In genomic region chr3:95281216-95282126, GRCm38 (mm10) we compare ENCODE assay signal across 8 mouse cellular contexts. TPM values are rescaled to one million over a fixed set of nuclear protein-coding genes. Genes with fewer than 3 reads are reported as not detected.
DNase-seq lines count a peak whose midpoint lies in the region; ATAC-seq and TF ChIP-seq lines count a peak whose summit lies in the region.

TSS of gene Mindy1 (plus strand) at chr3:95281345.
TSS of gene Prune1 (minus strand) at chr3:95282076.

- peaks cover 33% of the 10 kb centered on the region for H3K4me1 ChIP-seq in forebrain, embryonic 10.5 days
- H3K4me1 ChIP-seq in heart, embryonic 15.5 days (replicated peaks), result peaks cover 32% of the 10 kb centered on the region
- H3K4me1 ChIP-seq in liver, embryonic 14.5 days (replicated peaks; ENCODE audit: control insufficient read depth in 2 of 2, insufficient read depth in 2 of 2, low read length in 1 of 2), result peaks cover 18 to 37% of the 10 kb centered on the region in 2 experiments
- H3K4me1 ChIP-seq in neural tube, embryonic 11.5 days (ENCODE audit: control insufficient read depth, insufficient read depth, low read length), result 0 out of 2 replicates have a peak, but pooled peaks cover 5% of the 10 kb centered on the region
- H3K4me1 ChIP-seq in stomach, postnatal 0 days (replicated peaks; ENCODE audit: control insufficient read depth, insufficient read depth), result peaks cover 6% of the 10 kb centered on the region; the same call in 1 of the 2 replicates

- H3K4me3 ChIP-seq in forebrain, embryonic 10.5 days, result peak within 1 kb of the TSS; percentile 71
- peak within 1 kb of the TSS; percentile 86 for H3K4me3 ChIP-seq in heart, embryonic 15.5 days
- H3K4me3 ChIP-seq in liver, embryonic 14.5 days (ENCODE audit: insufficient read depth in 1 of 2, low read depth in 2 of 2, low read length in 2 of 2), result peak within 1 kb of the TSS; percentile 83 to 88
- peak within 1 kb of the TSS; percentile 65 for H3K4me3 ChIP-seq in neural tube, embryonic 11.5 days (ENCODE audit: low read depth, low read length)
- H3K4me3 ChIP-seq in stomach, postnatal 0 days (ENCODE audit: low read depth, low read length), result peak within 1 kb of the TSS; percentile 73

- TF ChIP-seq EP300 in liver, embryonic 14.5 days (IDR thresholded peaks at IDR 0.05; ENCODE audit: low read depth), result no peak
- peak; percentile 51 for TF ChIP-seq EP300 in stomach, postnatal 0 days (optimal IDR thresholded peaks at IDR 0.05)

- DNase-seq in c-Kit-negative CD71-positive TER-119-positive erythroid progenitor cells, embryonic 14.5 days (ENCODE audit: low read depth, low spot score), result peak; percentile 98
- DNase-seq in forebrain, embryonic 10.5 days (ENCODE audit: extremely low spot score, low spot score), result peak; percentile 97
- peak; percentile 99 for DNase-seq in kidney, postnatal 25 days
- peak; percentile 97 to 98 (median 98) for DNase-seq in liver, embryonic 14.5 days (ENCODE audit: low read depth in 3 of 3, low spot score in 3 of 3)
- DNase-seq in neural tube, embryonic 11.5 days (ENCODE audit: low spot score), result peak; percentile 98
- peak; percentile 98 for DNase-seq in stomach, postnatal 0 days (ENCODE audit: low spot score)

- no peaks in the 10 kb centered on the region for H3K27me3 ChIP-seq in forebrain, embryonic 10.5 days (ENCODE audit: poor library complexity, severe bottlenecking)
- no peaks in the 10 kb centered on the region for H3K27me3 ChIP-seq in heart, embryonic 15.5 days
- no peaks in the 10 kb centered on the region for H3K27me3 ChIP-seq in liver, embryonic 14.5 days (ENCODE audit: control insufficient read depth, insufficient read depth, low read length)
- H3K27me3 ChIP-seq in neural tube, embryonic 11.5 days (ENCODE audit: control insufficient read depth, insufficient read depth, low read length), result no peaks in the 10 kb centered on the region
- H3K27me3 ChIP-seq in stomach, postnatal 0 days (ENCODE audit: control insufficient read depth, insufficient read depth, low read length), result no peaks in the 10 kb centered on the region

- H3K27ac ChIP-seq in forebrain, embryonic 10.5 days, result peak within 1 kb of the TSS; percentile 94
- peak within 1 kb of the TSS; percentile 98 for H3K27ac ChIP-seq in heart, embryonic 15.5 days
- peak within 1 kb of the TSS; percentile 85 for H3K27ac ChIP-seq in liver, embryonic 14.5 days
- peak within 1 kb of the TSS; percentile 91 for H3K27ac ChIP-seq in neural tube, embryonic 11.5 days (ENCODE audit: low read depth, low read length)
- peak within 1 kb of the TSS; percentile 98 for H3K27ac ChIP-seq in stomach, postnatal 0 days (replicated peaks)

- 0 out of 2 replicates have a peak, but pooled peaks cover 3% of the 10 kb centered on the region for H3K36me3 ChIP-seq in forebrain, embryonic 10.5 days (replicated peaks)
- H3K36me3 ChIP-seq in heart, embryonic 15.5 days, result no peaks in the 10 kb centered on the region
- no peaks in the 10 kb centered on the region; the same call in 1 of the 2 replicates for H3K36me3 ChIP-seq in liver, embryonic 14.5 days (replicated peaks; ENCODE audit: control insufficient read depth, insufficient read depth, low read depth)
- no peaks in the 10 kb centered on the region for H3K36me3 ChIP-seq in neural tube, embryonic 11.5 days (ENCODE audit: control insufficient read depth, insufficient read depth, low read length)
- no peaks in the 10 kb centered on the region for H3K36me3 ChIP-seq in stomach, postnatal 0 days (ENCODE audit: control insufficient read depth, insufficient read depth, low read length)

- peak within 1 kb of the TSS; percentile 87 for H3K4me2 ChIP-seq in heart, embryonic 15.5 days
- H3K4me2 ChIP-seq in liver, embryonic 14.5 days (ENCODE audit: low read depth), result peak within 1 kb of the TSS; percentile 87
- peak within 1 kb of the TSS; percentile 74 for H3K4me2 ChIP-seq in neural tube, embryonic 11.5 days (ENCODE audit: low read depth)
- peak within 1 kb of the TSS; percentile 80 for H3K4me2 ChIP-seq in stomach, postnatal 0 days (replicated peaks; ENCODE audit: low read depth)

- H3K9me3 ChIP-seq in forebrain, embryonic 10.5 days, result no peaks in the 10 kb centered on the region
- no peaks in the 10 kb centered on the region for H3K9me3 ChIP-seq in heart, embryonic 15.5 days (replicated peaks)
- no peaks in the 10 kb centered on the region for H3K9me3 ChIP-seq in liver, embryonic 14.5 days (ENCODE audit: control insufficient read depth, low read length)
- H3K9me3 ChIP-seq in neural tube, embryonic 11.5 days (ENCODE audit: control insufficient read depth, low read length), result no peaks in the 10 kb centered on the region
- no peaks in the 10 kb centered on the region for H3K9me3 ChIP-seq in stomach, postnatal 0 days (ENCODE audit: control insufficient read depth, low read length)

- H3K9ac ChIP-seq in heart, embryonic 15.5 days, result peak within 1 kb of the TSS; percentile 91
- H3K9ac ChIP-seq in liver, embryonic 14.5 days (replicated peaks), result peak within 1 kb of the TSS; percentile 95
- peak within 1 kb of the TSS; percentile 87 for H3K9ac ChIP-seq in neural tube, embryonic 11.5 days (ENCODE audit: low read length)
- peak within 1 kb of the TSS; percentile 92 for H3K9ac ChIP-seq in stomach, postnatal 0 days (ENCODE audit: low read length)

- under 1% methylated on average over 53 of the region's 53 CpGs for WGBS in forebrain, embryonic 10.5 days
- under 1% methylated on average over 53 of the region's 53 CpGs for WGBS in heart, embryonic 15.5 days
- under 1% methylated on average over 53 of the region's 53 CpGs for WGBS in liver, embryonic 14.5 days (ENCODE audit: insufficient replicate concordance)
- WGBS in neural tube, embryonic 11.5 days, result under 1% methylated on average over 53 of the region's 53 CpGs
- WGBS in stomach, postnatal 0 days, result under 1% methylated on average over 52 of the region's 53 CpGs

- peak; percentile 95 for ATAC-seq in CD4-positive, CD25-positive, alpha-beta regulatory T cell, adult 4 months
- ATAC-seq in heart, embryonic 15.5 days (replicated peaks; ENCODE audit: insufficient number of reproducible peaks, insufficient read depth, low FRiP score, low read depth), result peak; percentile 91
- ATAC-seq in liver, embryonic 14.5 days (ENCODE audit: insufficient read depth), result peak; percentile 85
- peak; percentile 89 for ATAC-seq in neural tube, embryonic 11.5 days (ENCODE audit: insufficient read depth, low FRiP score, low TSS enrichment)
- peak; percentile 87 for ATAC-seq in stomach, postnatal 0 days (ENCODE audit: low FRiP score, low TSS enrichment)

- peak; percentile 69 for TF ChIP-seq CTCF in liver, embryonic 14.5 days (IDR thresholded peaks at IDR 0.05; ENCODE audit: low read depth)
- peak; percentile 67 for TF ChIP-seq CTCF in stomach, postnatal 0 days (IDR thresholded peaks at IDR 0.05; ENCODE audit: low read depth)

RNA-seq across cellular contexts. Expression of gene Mindy1, which starts in this region (rescaled TPM):
- 10 to 100 TPM; 22.1 to 25.3 TPM for polyA plus RNA-seq in CD4-positive, CD25-positive, alpha-beta regulatory T cell, adult 4 months (2017; shearing (Covaris generic))
- 27.2 and 27.9 TPM in 2 replicates for polyA plus RNA-seq in forebrain, embryonic 10.5 days (2016; fragmentation: Nextera tagmentation; extraction: Ambion mirVana)
- polyA plus RNA-seq in heart, embryonic 15.5 days (2015; fragmentation: Nextera tagmentation; extraction: Ambion mirVana), result 24.7 and 27.6 TPM in 2 replicates
- 13.2 and 13.6 TPM in 2 replicates for polyA plus RNA-seq in liver, embryonic 14.5 days (2012; rRNA removed)
- polyA plus RNA-seq in liver, embryonic 14.5 days (2014; fragmentation: Nextera tagmentation; extraction: Ambion mirVana), result 16.1 and 16.8 TPM in 2 replicates
- polyA plus RNA-seq in neural tube, embryonic 11.5 days (2014; fragmentation: Nextera tagmentation; extraction: Ambion mirVana), result 46.1 and 48.1 TPM in 2 replicates
- 55.9 and 64.1 TPM in 2 replicates for polyA plus RNA-seq in stomach, postnatal 0 days (2015; fragmentation: Nextera tagmentation; extraction: Ambion mirVana)

RNA-seq across cellular contexts. Expression of gene Prune1, which starts in this region (rescaled TPM):
- 10 to 100 TPM in 1 of 2 experiments, 1 to 10 TPM in 1; 6.3 to 10.1 TPM for polyA plus RNA-seq in CD4-positive, CD25-positive, alpha-beta regulatory T cell, adult 4 months (2017; shearing (Covaris generic))
- polyA plus RNA-seq in forebrain, embryonic 10.5 days (2016; fragmentation: Nextera tagmentation; extraction: Ambion mirVana), result 26.2 and 26.9 TPM in 2 replicates
- polyA plus RNA-seq in heart, embryonic 15.5 days (2015; fragmentation: Nextera tagmentation; extraction: Ambion mirVana), result 23.8 and 26.5 TPM in 2 replicates
- 8.0 TPM in 2 replicates for polyA plus RNA-seq in liver, embryonic 14.5 days (2012; rRNA removed)
- polyA plus RNA-seq in liver, embryonic 14.5 days (2014; fragmentation: Nextera tagmentation; extraction: Ambion mirVana), result 6.8 and 7.3 TPM in 2 replicates
- polyA plus RNA-seq in neural tube, embryonic 11.5 days (2014; fragmentation: Nextera tagmentation; extraction: Ambion mirVana), result 32.4 and 32.9 TPM in 2 replicates
- 10.1 and 11.7 TPM in 2 replicates for polyA plus RNA-seq in stomach, postnatal 0 days (2015; fragmentation: Nextera tagmentation; extraction: Ambion mirVana)

Comparison
In these comparisons a context has a peak if more than half of its experiments do, and no peak if none do; other contexts are left out.
1. Peak in every context shown above with its lines: DNase-seq, ATAC-seq, H3K4me3 ChIP-seq and H3K27ac ChIP-seq.